Mouse (Mus musculus): ENCODE results near the gene Khdc1b. TPM values are rescaled to one million over a fixed set of nuclear protein-coding genes. Genes with fewer than 3 reads are reported as not detected.

Khdc1b gene
- polyA plus RNA-seq, 1 experiment from 2014 or later: not detected

DNA sequence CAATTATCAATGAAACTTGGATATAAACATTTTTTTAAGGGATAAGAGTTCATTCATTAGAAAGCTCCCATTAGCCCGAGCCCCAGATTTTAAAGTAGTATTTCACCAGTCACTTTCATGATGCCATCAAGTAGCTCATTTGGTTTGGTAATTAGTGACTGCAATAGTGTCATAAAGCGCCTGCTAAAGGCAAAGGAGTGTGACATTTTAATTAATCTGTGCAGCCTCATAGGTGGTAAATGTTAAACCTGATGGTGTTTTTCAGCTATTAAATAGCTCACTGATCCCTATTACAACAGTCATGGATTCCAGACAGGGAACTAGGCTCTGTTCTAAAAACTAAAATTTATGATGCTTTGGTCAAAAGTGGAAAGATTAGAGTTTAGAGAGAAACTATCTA is 23.9 kb downstream of the Khdc1b start:
- Histone ChIP-seq H3K4me2 (ENCODE audit: low read depth) (no peak overlapping the region), H3K27me3 (ENCODE audit: control insufficient read depth, insufficient read depth, low read length) (no peaks in the 10 kb centered on the region), H3K27ac (ENCODE audit: low read depth, low read length) (no peak overlapping the region), H3K36me3 (ENCODE audit: control insufficient read depth, insufficient read depth, low read length) (no peaks in the 10 kb centered on the region), H3K4me3 (ENCODE audit: low read depth, low read length) (no peak overlapping the region), H3K4me1 (ENCODE audit: control insufficient read depth, insufficient read depth, low read length) (no peaks in the 10 kb centered on the region), H3K9me3 (ENCODE audit: control insufficient read depth, low read length) (no peaks in the 10 kb centered on the region), H3K9ac (ENCODE audit: low read length) (no peak overlapping the region)
- WGBS: 45% methylated on average over 2 of the region's 2 CpGs
- DNase-seq (ENCODE audit: low spot score) (no peak), ATAC-seq (ENCODE audit: insufficient read depth, low FRiP score, low TSS enrichment) (no peak)

DNA sequence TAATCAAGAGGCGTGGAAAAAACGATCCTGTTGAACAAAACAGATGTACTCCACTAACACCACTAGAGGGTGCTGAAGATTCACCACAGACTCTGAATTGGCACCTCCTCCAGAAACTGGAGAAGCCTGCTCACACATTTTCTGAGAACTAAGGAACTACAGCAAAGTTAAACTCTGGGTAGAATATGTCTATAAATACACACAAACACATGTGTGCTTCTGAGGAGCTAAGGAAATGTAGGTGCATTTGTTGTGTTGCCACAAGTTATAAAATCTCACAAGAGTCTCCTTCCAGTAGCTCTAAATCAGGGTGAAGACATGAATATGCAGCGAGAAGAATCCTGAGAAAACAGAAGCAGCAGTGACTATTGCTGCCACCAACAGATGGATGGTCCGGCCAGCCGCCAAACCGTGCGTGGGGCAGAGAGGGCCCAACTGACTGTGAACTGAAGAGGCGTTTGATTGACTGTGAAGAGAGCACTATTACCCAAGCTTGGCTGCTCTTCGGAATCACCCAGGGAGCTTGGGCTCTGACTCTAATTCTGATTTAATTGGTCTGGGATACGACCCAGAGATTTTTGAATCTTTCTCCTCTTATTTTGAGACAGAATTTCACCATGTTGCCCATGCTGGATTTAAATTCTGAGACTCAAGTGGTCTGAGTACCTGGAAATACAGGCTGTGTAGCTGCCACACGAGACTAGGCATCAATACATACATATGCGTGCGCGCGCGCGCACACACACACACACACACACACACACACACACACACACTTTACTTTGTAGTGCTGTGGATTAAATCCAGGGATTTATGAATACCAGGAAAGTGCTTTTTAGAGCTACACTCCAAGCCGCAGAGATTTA is 28.2 kb downstream of the Khdc1b start:
- Histone ChIP-seq H3K27ac (ENCODE audit: low read depth, low read length) (no peak overlapping the region), H3K4me3 (ENCODE audit: low read depth, low read length) (no peak overlapping the region), H3K9ac (ENCODE audit: low read length) (no peak overlapping the region), H3K4me1 (ENCODE audit: control insufficient read depth, insufficient read depth, low read length) (no peaks in the 10 kb centered on the region), H3K4me2 (ENCODE audit: low read depth) (no peak overlapping the region), H3K36me3 (ENCODE audit: control insufficient read depth, insufficient read depth, low read length) (no peaks in the 10 kb centered on the region), H3K9me3 (ENCODE audit: control insufficient read depth, low read length) (no peaks in the 10 kb centered on the region), H3K27me3 (ENCODE audit: control insufficient read depth, insufficient read depth, low read length) (no peaks in the 10 kb centered on the region)
- ATAC-seq (ENCODE audit: insufficient read depth, low FRiP score, low TSS enrichment) (peak; percentile 79), DNase-seq (ENCODE audit: low spot score) (peak; percentile 31)
- 54% methylated on average over 18 of the region's 18 CpGs for WGBS

DNA sequence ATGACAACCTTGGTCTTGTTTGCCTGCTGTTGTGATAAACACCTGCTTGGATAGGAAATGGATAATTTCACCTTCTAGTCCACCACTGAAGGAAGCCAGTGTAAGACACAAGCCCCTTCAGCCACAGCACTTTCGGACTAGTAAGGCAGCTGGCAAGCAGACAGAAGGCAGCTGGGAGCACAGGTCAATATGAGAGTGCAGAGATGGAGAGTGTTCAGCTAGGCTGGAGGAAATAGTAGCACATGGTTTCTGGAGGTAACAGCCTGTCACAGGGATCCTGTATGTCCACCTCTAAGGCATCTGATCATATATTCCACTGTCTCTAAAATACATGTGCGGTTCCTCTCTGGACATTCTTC is 28.8 kb downstream of the Khdc1b start:
- no peak overlapping the region for H3K9ac ChIP-seq (ENCODE audit: low read length)
- ATAC-seq (ENCODE audit: insufficient read depth, low FRiP score, low TSS enrichment): no peak
- H3K27ac ChIP-seq (ENCODE audit: low read depth, low read length): no peak overlapping the region
- H3K9me3 ChIP-seq (ENCODE audit: control insufficient read depth, low read length): no peaks in the 10 kb centered on the region
- H3K36me3 ChIP-seq (ENCODE audit: control insufficient read depth, insufficient read depth, low read length): no peaks in the 10 kb centered on the region
- H3K4me2 ChIP-seq (ENCODE audit: low read depth): no peak overlapping the region
- no peaks in the 10 kb centered on the region for H3K4me1 ChIP-seq (ENCODE audit: control insufficient read depth, insufficient read depth, low read length)
- DNase-seq (ENCODE audit: low spot score): no peak
- H3K27me3 ChIP-seq (ENCODE audit: control insufficient read depth, insufficient read depth, low read length): no peaks in the 10 kb centered on the region
- 85% methylated on average over 2 of the region's 2 CpGs for WGBS
- H3K4me3 ChIP-seq (ENCODE audit: low read depth, low read length): no peak overlapping the region

DNA sequence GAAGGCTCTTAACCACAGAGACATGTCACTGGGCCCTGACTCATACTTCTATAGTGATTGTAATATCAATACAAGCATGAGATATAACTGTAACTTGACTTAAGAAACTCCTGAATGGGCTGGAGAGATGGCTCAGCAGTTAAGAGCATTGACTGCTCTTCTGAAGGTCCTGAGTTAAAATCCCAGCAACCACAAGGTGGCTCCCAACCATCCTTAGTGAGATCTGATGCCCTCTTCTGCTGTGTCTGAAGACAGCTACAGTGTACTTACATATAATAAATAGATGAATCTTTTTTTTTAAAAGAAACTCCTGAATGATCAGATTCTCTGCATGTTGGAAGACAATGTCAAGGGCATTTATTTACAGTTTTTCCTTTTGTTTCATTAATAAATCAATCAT is 36.0 kb downstream of the Khdc1b start:
- Histone ChIP-seq H3K9me3 (ENCODE audit: control insufficient read depth, low read length) (no peaks in the 10 kb centered on the region), H3K4me2 (ENCODE audit: low read depth) (no peak overlapping the region), H3K4me1 (ENCODE audit: control insufficient read depth, insufficient read depth, low read length) (no peaks in the 10 kb centered on the region), H3K9ac (ENCODE audit: low read length) (no peak overlapping the region), H3K36me3 (ENCODE audit: control insufficient read depth, insufficient read depth, low read length) (no peaks in the 10 kb centered on the region), H3K27ac (ENCODE audit: low read depth, low read length) (no peak overlapping the region), H3K4me3 (ENCODE audit: low read depth, low read length) (no peak overlapping the region), H3K27me3 (ENCODE audit: control insufficient read depth, insufficient read depth, low read length) (no peaks in the 10 kb centered on the region)
- ATAC-seq (ENCODE audit: insufficient read depth, low FRiP score, low TSS enrichment) (no peak), DNase-seq (ENCODE audit: low spot score) (peak; percentile 28)

DNA sequence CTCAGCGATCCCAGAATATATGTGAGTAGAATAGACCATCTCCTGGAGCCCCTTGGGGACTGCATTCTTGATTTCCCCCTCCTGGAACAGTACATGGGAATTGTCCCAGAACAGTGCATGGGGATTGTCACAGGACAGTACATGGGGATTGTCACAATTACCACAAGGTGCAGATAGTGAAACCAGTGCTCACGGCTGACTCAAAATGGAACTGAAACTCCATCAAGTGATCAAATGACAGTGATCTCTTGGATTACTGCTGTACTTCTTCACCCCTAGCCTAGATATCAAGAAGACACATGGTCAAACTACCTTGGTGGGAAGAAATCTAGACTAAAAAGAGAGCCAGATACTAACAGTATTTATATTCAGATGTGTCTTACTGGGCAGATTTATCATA is 42.3 kb downstream of the Khdc1b start:
- H3K27me3 ChIP-seq (ENCODE audit: control insufficient read depth, insufficient read depth, low read length): no peaks in the 10 kb centered on the region
- WGBS: 92% methylated on average over 2 of the region's 2 CpGs
- H3K27ac ChIP-seq (ENCODE audit: low read depth, low read length): no peak overlapping the region
- no peak overlapping the region for H3K4me3 ChIP-seq (ENCODE audit: low read depth, low read length)
- no peaks in the 10 kb centered on the region for H3K9me3 ChIP-seq (ENCODE audit: control insufficient read depth, low read length)
- no peak overlapping the region for H3K9ac ChIP-seq (ENCODE audit: low read length)
- no peaks in the 10 kb centered on the region for H3K4me1 ChIP-seq (ENCODE audit: control insufficient read depth, insufficient read depth, low read length)
- ATAC-seq (ENCODE audit: insufficient read depth, low FRiP score, low TSS enrichment) (no peak), DNase-seq (ENCODE audit: low spot score) (no peak)
- no peaks in the 10 kb centered on the region for H3K36me3 ChIP-seq (ENCODE audit: control insufficient read depth, insufficient read depth, low read length)
- H3K4me2 ChIP-seq (ENCODE audit: low read depth): no peak overlapping the region

DNA sequence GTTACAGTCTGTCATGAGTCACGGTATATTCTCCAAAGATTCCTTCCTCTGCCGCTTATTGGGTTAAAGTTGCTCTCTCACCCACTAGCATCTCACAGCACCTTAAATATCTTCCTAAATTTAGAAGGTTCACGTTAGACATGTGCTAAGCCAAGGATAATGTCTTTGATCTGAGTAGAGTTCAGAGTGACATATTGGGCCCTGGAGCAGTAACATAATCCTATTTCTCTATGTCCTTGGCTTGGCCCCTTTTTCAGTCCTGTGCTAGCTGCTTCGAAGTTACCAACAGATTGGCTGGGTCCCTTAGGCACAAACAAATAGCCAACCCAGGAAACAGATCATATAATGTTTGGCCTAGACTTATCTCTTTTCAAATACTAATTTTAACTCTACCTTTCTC is 44.7 kb downstream of the Khdc1b start:
- no peak for ATAC-seq (ENCODE audit: insufficient read depth, low FRiP score, low TSS enrichment)
- Histone ChIP-seq H3K4me1 (ENCODE audit: control insufficient read depth, insufficient read depth, low read length) (no peaks in the 10 kb centered on the region), H3K4me3 (ENCODE audit: low read depth, low read length) (no peak overlapping the region), H3K36me3 (ENCODE audit: control insufficient read depth, insufficient read depth, low read length) (no peaks in the 10 kb centered on the region), H3K4me2 (ENCODE audit: low read depth) (no peak overlapping the region), H3K9ac (ENCODE audit: low read length) (no peak overlapping the region), H3K27me3 (ENCODE audit: control insufficient read depth, insufficient read depth, low read length) (no peaks in the 10 kb centered on the region), H3K27ac (ENCODE audit: low read depth, low read length) (no peak overlapping the region), H3K9me3 (ENCODE audit: control insufficient read depth, low read length) (no peaks in the 10 kb centered on the region)
- WGBS: 77% methylated on average over 4 of the region's 4 CpGs
- no peak for DNase-seq (ENCODE audit: low spot score)

DNA sequence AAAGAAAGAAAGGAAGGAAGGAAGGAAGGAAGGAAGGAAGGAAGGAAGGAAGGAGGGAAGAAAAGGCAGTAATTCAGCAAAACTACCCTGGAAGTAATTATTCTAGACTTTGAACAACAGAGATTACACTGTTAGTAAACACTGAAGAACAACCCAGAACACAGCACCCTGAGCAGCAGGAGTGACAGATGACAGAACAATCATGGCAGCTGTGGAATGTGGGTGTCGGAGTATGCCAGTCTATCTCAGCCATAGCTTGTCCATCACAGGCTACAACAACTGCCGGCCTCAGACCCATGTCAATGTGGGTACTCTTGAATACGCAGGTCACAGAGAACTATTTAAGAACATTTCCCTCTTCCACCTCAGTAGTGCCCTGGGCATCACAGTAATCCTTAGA is 48.3 kb downstream of the Khdc1b start:
- Histone ChIP-seq H3K27ac (ENCODE audit: low read depth, low read length) (no peak overlapping the region), H3K9me3 (ENCODE audit: control insufficient read depth, low read length) (no peaks in the 10 kb centered on the region), H3K36me3 (ENCODE audit: control insufficient read depth, insufficient read depth, low read length) (no peaks in the 10 kb centered on the region), H3K27me3 (ENCODE audit: control insufficient read depth, insufficient read depth, low read length) (no peaks in the 10 kb centered on the region), H3K9ac (ENCODE audit: low read length) (no peak overlapping the region), H3K4me3 (ENCODE audit: low read depth, low read length) (no peak overlapping the region), H3K4me1 (ENCODE audit: control insufficient read depth, insufficient read depth, low read length) (no peaks in the 10 kb centered on the region), H3K4me2 (ENCODE audit: low read depth) (no peak overlapping the region)
- no peak for ATAC-seq (ENCODE audit: insufficient read depth, low FRiP score, low TSS enrichment)
- no peak for DNase-seq (ENCODE audit: low spot score)
- 88% methylated on average over 3 of the region's 3 CpGs for WGBS

DNA sequence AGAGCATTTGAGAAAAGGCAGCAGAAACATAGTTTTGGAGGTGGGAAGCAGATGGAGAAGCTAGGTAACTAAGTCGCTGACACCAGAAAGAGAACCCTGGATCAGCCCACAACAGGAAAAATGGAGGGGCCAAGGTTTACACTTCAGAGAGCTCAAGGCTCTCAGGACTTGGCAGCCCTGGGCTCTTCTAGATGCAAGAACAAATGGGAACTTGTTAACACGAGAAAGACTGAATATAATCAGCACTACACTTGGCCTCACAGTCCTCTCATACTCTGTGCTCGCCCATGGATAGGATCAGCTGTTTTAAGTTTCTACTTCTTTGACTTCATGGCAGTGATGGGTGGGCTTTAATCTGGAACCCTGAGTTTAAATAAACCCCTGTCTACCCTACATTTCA is 51.5 kb downstream of the Khdc1b start:
- H3K36me3 ChIP-seq (ENCODE audit: control insufficient read depth, insufficient read depth, low read length): no peaks in the 10 kb centered on the region
- H3K4me3 ChIP-seq (ENCODE audit: low read depth, low read length): no peak overlapping the region
- H3K4me1 ChIP-seq (ENCODE audit: control insufficient read depth, insufficient read depth, low read length): no peaks in the 10 kb centered on the region
- H3K9me3 ChIP-seq (ENCODE audit: control insufficient read depth, low read length): no peaks in the 10 kb centered on the region
- no peak overlapping the region for H3K9ac ChIP-seq (ENCODE audit: low read length)
- ATAC-seq (ENCODE audit: insufficient read depth, low FRiP score, low TSS enrichment): no peak
- WGBS: 81% methylated on average over 3 of the region's 3 CpGs
- no peaks in the 10 kb centered on the region for H3K27me3 ChIP-seq (ENCODE audit: control insufficient read depth, insufficient read depth, low read length)
- DNase-seq (ENCODE audit: low spot score): no peak
- H3K27ac ChIP-seq (ENCODE audit: low read depth, low read length): no peak overlapping the region
- H3K4me2 ChIP-seq (ENCODE audit: low read depth): no peak overlapping the region

Measured in neural tube, embryonic 11.5 days (tissue).